Mouse (Mus musculus) gonadal fat pad, adult 2 months (tissue): ENCODE results near the gene Tas2r110. TPM values are rescaled to one million over a fixed set of nuclear protein-coding genes. Genes with fewer than 3 reads are reported as not detected.

Experiments
- DNase-seq: peaks from one replicate; pipeline ENCODE4 v3.0.0-alpha.2; 2012; ENCODE audit warnings: low read depth
- polyA plus RNA-seq: library from polyadenylated mRNA; depleted of rRNA; stranded (reverse); fragments of >200 nt; gene quantifications from 2 replicates; pipeline ENCODE4 v1.2.3, GENCODE M21; 2012; rRNA removed

The Tas2r110 gene
- polyA plus RNA-seq, result not detected in 2 replicates

GRCm38 (mm10) chr6:132867708-132868107 lies at the start of gene Tas2r110:
TSS of gene Tas2r110 (plus strand) at chr6:132868008.
- DNase-seq, result no peak

DNA sequence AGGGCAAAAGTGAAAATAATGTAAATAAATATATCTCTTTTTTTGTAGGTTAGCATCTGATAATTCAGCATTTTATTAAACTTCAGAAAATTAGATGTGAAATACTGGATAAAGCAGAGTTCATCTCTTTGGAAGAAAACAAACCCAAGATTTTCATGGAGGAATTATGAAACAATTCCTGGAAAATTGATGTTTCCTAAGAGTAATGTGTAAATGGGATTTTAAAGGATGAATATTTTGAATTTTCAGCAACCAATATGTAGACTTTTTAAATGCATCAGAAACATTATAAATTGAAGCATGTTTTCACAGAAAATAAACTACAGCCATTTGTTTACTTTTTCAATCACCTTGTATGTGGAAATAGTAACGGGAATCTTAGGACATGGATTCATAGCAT lies 21.0 kb upstream of the Tas2r110 start, which contains the start of gene Tas2r123:
Gene Tas2r123 (plus strand): TSS at position 301 of the 400 bp plus-strand sequence.
- no peak for DNase-seq

- DNase-seq, result no peak
These were observed 12.7 kb upstream of the Tas2r110 start, which contains the start of gene Tas2r116 for GRCm38 (mm10) chr6:132855138-132855537. TSS of gene Tas2r116 (plus strand) at chr6:132855438.

- no peak for DNase-seq
These were observed 24.9 kb downstream of the Tas2r110 start, which contains the start of gene Tas2r113 for GRCm38 (mm10) chr6:132892711-132893110. TSS of gene Tas2r113 (plus strand) at chr6:132893011.

- DNase-seq, result no peak
These were observed 41.5 kb downstream of the Tas2r110 start, which contains the start of gene Tas2r125 for GRCm38 (mm10) chr6:132909351-132909750. TSS of gene Tas2r125 (plus strand) at chr6:132909651.

Other genes starting within 250 kb of the Tas2r110 start
- not detected in 2 replicates for gene A630073D07Rik, start 216.5 kb upstream of the Tas2r110 start, polyA plus RNA-seq
- gene Tas2r120, start 211.1 kb upstream of the Tas2r110 start, polyA plus RNA-seq, result not detected in 2 replicates
- gene Tas2r121, start 167.0 kb upstream of the Tas2r110 start, polyA plus RNA-seq, result not detected in 2 replicates
- gene Tas2r122, start 156.1 kb upstream of the Tas2r110 start, polyA plus RNA-seq, result not detected in 2 replicates
- not detected in 2 replicates for gene Tas2r115, start 130.0 kb upstream of the Tas2r110 start, polyA plus RNA-seq
- not detected in 2 replicates for gene Tas2r124, start 113.3 kb upstream of the Tas2r110 start, polyA plus RNA-seq
- gene Tas2r102, start 105.9 kb upstream of the Tas2r110 start, polyA plus RNA-seq, result not detected in 2 replicates
- gene Tas2r136, start 89.8 kb upstream of the Tas2r110 start, polyA plus RNA-seq, result not detected in 2 replicates
- not detected in 2 replicates for gene Tas2r117, start 65.2 kb upstream of the Tas2r110 start, polyA plus RNA-seq
- gene Tas2r123, start 20.9 kb upstream of the Tas2r110 start, polyA plus RNA-seq, result not detected in 2 replicates
- not detected in 2 replicates for gene Tas2r116, start 12.6 kb upstream of the Tas2r110 start, polyA plus RNA-seq
- not detected in 2 replicates for gene Tas2r113, start 25.0 kb downstream of the Tas2r110 start, polyA plus RNA-seq
- not detected in 2 replicates for gene Tas2r125, start 41.6 kb downstream of the Tas2r110 start, polyA plus RNA-seq
- not detected in 2 replicates for gene Tas2r129, start 83.1 kb downstream of the Tas2r110 start, polyA plus RNA-seq
- not detected in 2 replicates for gene Tas2r131, start 89.9 kb downstream of the Tas2r110 start, polyA plus RNA-seq
- gene Tas2r109, start 113.0 kb downstream of the Tas2r110 start, polyA plus RNA-seq, result not detected in 2 replicates
- not detected in 2 replicates for gene Tas2r103, start 169.1 kb downstream of the Tas2r110 start, polyA plus RNA-seq
- not detected in 2 replicates for gene Tas2r140, start 187.8 kb downstream of the Tas2r110 start, polyA plus RNA-seq
- 69.1 and 87.1 TPM in 2 replicates for gene Smim10l1, start 236.9 kb downstream of the Tas2r110 start, polyA plus RNA-seq